Mouse (Mus musculus) kidney, postnatal 0 days (tissue): ENCODE measurements around the gene Tmem185b. TPM values are rescaled to one million over a fixed set of nuclear protein-coding genes. Genes with fewer than 3 reads are reported as not detected.

Experiments used
- ATAC-seq: fragments of 200-750 bp; cut with Nextera tagmentation; replicated peaks from 2 replicates; pipeline ENCODE4 v1.8.0; 2017; ENCODE audit warnings: low read depth, moderate number of reproducible peaks, moderate TSS enrichment, moderate library complexity; ENCODE audit not compliant: low FRiP score
- DNase-seq: peaks from one replicate; pipeline ENCODE4 v3.0.0-alpha.2; 2016; ENCODE audit warnings: low spot score
- H3K27ac ChIP-seq: fragments of 300-500 bp; sonication (generic); 2 replicates; pipeline ENCODE4 v1.5.1; 2014; ENCODE audit warnings: mild to moderate bottlenecking
- H3K27me3 ChIP-seq: fragments of 300-500 bp; sonication (generic); 2 replicates; pipeline ENCODE4 v1.6.1; 2014; ENCODE audit warnings: low read length, mixed read lengths; ENCODE audit not compliant: insufficient read depth
- H3K36me3 ChIP-seq: fragments of 300-500 bp; sonication (generic); 2 replicates; pipeline ENCODE4 v1.6.1; 2014; ENCODE audit warnings: low read length, mixed read lengths; ENCODE audit not compliant: insufficient read depth
- H3K4me1 ChIP-seq: fragments of 300-500 bp; sonication (generic); replicated peaks from 2 replicates; pipeline ENCODE4 v1.6.1; 2014; ENCODE audit warnings: antibody characterized with exemption, low read length, mixed read lengths; ENCODE audit not compliant: insufficient read depth
- H3K4me2 ChIP-seq: fragments of 300-500 bp; sonication (generic); 2 replicates; pipeline ENCODE4 v1.6.1; 2014; ENCODE audit warnings: mild to moderate bottlenecking, low read length, moderate library complexity, mixed read lengths
- H3K4me3 ChIP-seq: fragments of 300-500 bp; sonication (generic); replicated peaks from 2 replicates; pipeline ENCODE4 v1.5.1; 2014; ENCODE audit warnings: low read depth, low read length
- H3K9ac ChIP-seq: fragments of 300-500 bp; sonication (generic); 2 replicates; pipeline ENCODE4 v1.6.1; 2014; ENCODE audit warnings: low read depth, low read length
- H3K9me3 ChIP-seq: fragments of 300-500 bp; sonication (generic); replicated peaks from 2 replicates; pipeline ENCODE4 v1.6.1; 2016; ENCODE audit warnings: low read length, inconsistent platforms, mixed read lengths
- CTCF ChIP-seq: IDR thresholded peaks from 2 replicates; pipeline ENCODE4 v1.5.1; 2016; ENCODE audit warnings: antibody characterized with exemption, low read depth, mild to moderate bottlenecking, moderate library complexity
- WGBS: fragments of 180-500 bp; shearing (Covaris S2); extraction: QIAGEN DNeasy Blood & Tissue Kit; methylation state at CpG from one replicate; pipeline ENCODE4 v1.1.7; 2014; 5-methylcytosine and 5-hydroxymethylcytosine counted together
- polyA plus RNA-seq: library from polyadenylated mRNA; unstranded; fragments of >200 nt; fragmentation: Nextera tagmentation; extraction: Ambion mirVana; gene quantifications from 2 replicates; pipeline ENCODE4 v1.2.1, GENCODE M21; 2015

Tmem185b gene
- polyA plus RNA-seq, 1 experiment from 2014 or later = 30.6 TPM

- no peak overlapping the region for H3K4me2 ChIP-seq
- H3K36me3 ChIP-seq = peaks cover 19% of the 10 kb centered on the region; the same call in 1 of the 2 replicates
- TF ChIP-seq CTCF = no peak
- no peak overlapping the region for H3K9ac ChIP-seq
- no peaks in the 10 kb centered on the region for H3K9me3 ChIP-seq
- WGBS = 82% methylated on average over 4 of the region's 4 CpGs
- no peaks in the 10 kb centered on the region for H3K27me3 ChIP-seq
- ATAC-seq (no peak), DNase-seq (no peak)
- no peaks in the 10 kb centered on the region for H3K4me1 ChIP-seq
- H3K4me3 ChIP-seq = no peak overlapping the region
- H3K27ac ChIP-seq = no peak overlapping the region
These were observed 31.9 kb downstream of the Tmem185b start for GRCm38 (mm10) chr1:119557641-119558395.

DNA sequence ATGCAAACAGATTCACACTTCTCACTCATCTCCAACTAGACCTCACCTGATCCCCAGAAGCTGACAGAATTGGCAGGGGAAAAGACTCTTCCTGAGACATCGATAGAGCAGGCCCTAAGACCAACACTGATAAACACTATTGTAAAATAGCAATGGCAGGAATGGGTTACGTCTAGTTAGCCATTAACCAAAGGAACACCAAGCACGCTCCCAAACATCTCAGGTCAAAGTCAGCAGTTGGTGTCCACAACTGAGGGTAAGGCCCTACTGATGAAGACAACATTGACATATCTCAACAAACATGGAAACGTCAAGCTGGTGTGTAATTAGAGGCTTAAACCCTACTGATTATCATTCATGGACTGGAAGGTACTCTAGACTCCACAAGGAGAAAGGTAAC is 39.6 kb downstream of the Tmem185b start:
- no peak overlapping the region for H3K9ac ChIP-seq
- H3K4me3 ChIP-seq = no peak overlapping the region
- 84% methylated on average over 4 of the region's 4 CpGs for WGBS
- H3K4me1 ChIP-seq = no peaks in the 10 kb centered on the region
- H3K27me3 ChIP-seq = no peaks in the 10 kb centered on the region
- ATAC-seq (no peak), DNase-seq (no peak)
- H3K4me2 ChIP-seq = no peak overlapping the region
- no peak overlapping the region for H3K27ac ChIP-seq
- H3K36me3 ChIP-seq = 0 out of 2 replicates have a peak, but pooled peaks cover 18% of the 10 kb centered on the region
- H3K9me3 ChIP-seq = no peaks in the 10 kb centered on the region
- TF ChIP-seq CTCF = no peak

- TF ChIP-seq CTCF = no peak
- Histone ChIP-seq H3K9me3 (no peaks in the 10 kb centered on the region), H3K9ac (no peak overlapping the region), H3K4me1 (no peaks in the 10 kb centered on the region), H3K36me3 (peaks cover 13% of the 10 kb centered on the region; the same call in 1 of the 2 replicates), H3K4me3 (no peak overlapping the region), H3K27ac (no peak overlapping the region), H3K4me2 (no peak overlapping the region), H3K27me3 (no peaks in the 10 kb centered on the region)
- 85% methylated on average over 1 of the region's 1 CpGs for WGBS
- no peak for DNase-seq
- ATAC-seq = no peak
These were observed 44.2 kb downstream of the Tmem185b start for GRCm38 (mm10) chr1:119570134-119570533.

Other genes starting within 250 kb of the Tmem185b start
- 0.40 and 0.55 TPM in 2 replicates for gene Inhbb, start 103.9 kb upstream of the Tmem185b start, polyA plus RNA-seq
- gene Ralb, start 21.4 kb upstream of the Tmem185b start, polyA plus RNA-seq = 129 and 141 TPM in 2 replicates
- 50.9 and 56.5 TPM in 2 replicates for gene Epb41l5, start 122.8 kb downstream of the Tmem185b start, polyA plus RNA-seq